Mouse (Mus musculus) lung, embryonic 16.5 days (tissue): ENCODE measurements around the gene Adcy7. TPM values are rescaled to one million over a fixed set of nuclear protein-coding genes. Genes with fewer than 3 reads are reported as not detected.

Source experiments
- polyA plus RNA-seq: library from polyadenylated mRNA; unstranded; fragments of >200 nt; fragmentation: Nextera tagmentation; extraction: Ambion mirVana; gene quantifications from 2 replicates; pipeline ENCODE4 v1.2.1, GENCODE M21; 2015

The Adcy7 gene
- polyA plus RNA-seq, 1 experiment from 2014 or later: 13.4 TPM

Other genes starting within 250 kb of the Adcy7 start
- 56.4 and 57.3 TPM in 2 replicates for gene Cnep1r1, start 153.6 kb upstream of the Adcy7 start, polyA plus RNA-seq
- 32.3 and 32.5 TPM in 2 replicates for gene Heatr3, start 134.5 kb upstream of the Adcy7 start, polyA plus RNA-seq
- 5.1 and 6.2 TPM in 2 replicates for gene Tent4b, start 73.2 kb upstream of the Adcy7 start, polyA plus RNA-seq
- gene Brd7, start 89.8 kb downstream of the Adcy7 start, polyA plus RNA-seq: 56.0 and 70.7 TPM in 2 replicates
- 49.6 and 54.2 TPM in 2 replicates for gene Nkd1, start 249.0 kb downstream of the Adcy7 start, polyA plus RNA-seq